Mouse (Mus musculus) c-Kit-positive CD71-negative TER-119-negative erythroid progenitor cells, embryonic 14.5 days (primary cell): Measurements from ENCODE around the gene Gm21454.
"Not testable (repeated sequence)": the region's sequence is repeated elsewhere in the genome, so short reads cannot be mapped to it uniquely, and the experiment has no call there.

ENCODE experiments used
- DNase-seq: peaks from one replicate; pipeline ENCODE4 v3.0.0-alpha.2; 2013; ENCODE audit warnings: low read depth

Gene Gm21454

GRCm38 (mm10) chrY:13252091-13252490 is at the start of gene Gm21454, which contains the start of gene Gm21440:
TSS of gene Gm21454 (plus strand) at chrY:13252442.
TSS of gene Gm21440 (plus strand) at chrY:13252391.
- not testable (repeated sequence) for DNase-seq

DNA sequence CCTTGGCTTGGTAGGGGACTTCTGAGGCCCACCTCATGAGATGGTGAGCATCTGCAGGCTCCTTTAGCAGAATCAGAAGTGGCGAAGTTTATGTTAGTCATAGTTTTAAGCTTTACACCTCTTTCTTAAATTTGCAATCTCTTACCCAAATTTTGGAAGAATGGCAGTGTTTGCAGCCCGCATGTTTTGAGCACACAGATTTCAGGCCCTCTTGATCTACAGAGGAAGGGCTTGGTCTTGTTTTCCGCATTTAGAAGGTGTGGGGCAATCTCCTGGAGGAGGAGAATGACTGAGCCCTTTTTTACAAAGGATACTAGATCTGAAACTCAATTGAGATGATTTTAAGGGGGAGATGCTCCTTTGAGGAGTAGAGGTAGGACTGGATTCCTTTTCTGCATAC is 28.4 kb upstream of the Gm21454 start, which contains the start of gene Gm21828:
Gm21828 (minus strand) TSS at position 101 of the 400 bp plus-strand sequence.
- DNase-seq: not testable (repeated sequence)

GRCm38 (mm10) chrY:13348963-13349362 is 96.7 kb downstream of the Gm21454 start, which contains the start of gene Gm21725:
TSS of gene Gm21725 (minus strand) at chrY:13349063.
- DNase-seq: not testable (repeated sequence)
